Mouse (Mus musculus) kidney, embryonic 15.5 days (tissue): ENCODE results near the gene Agxt2. TPM values are rescaled to one million over a fixed set of nuclear protein-coding genes. Genes with fewer than 3 reads are reported as not detected.
A peak's percentile ranks its signal among the peaks of the same experiment; 100 is the strongest.

Experiments used
- ATAC-seq: fragments of 200-750 bp; cut with Nextera tagmentation; replicated peaks from 2 replicates; pipeline ENCODE4 v1.8.0; 2017; ENCODE audit warnings: moderate TSS enrichment; ENCODE audit not compliant: low FRiP score
- H3K27ac ChIP-seq: fragments of 300-500 bp; sonication (generic); 2 replicates; pipeline ENCODE4 v1.5.1; 2015; ENCODE audit warnings: mild to moderate bottlenecking, inconsistent platforms
- H3K27me3 ChIP-seq: fragments of 300-500 bp; sonication (generic); 2 replicates; pipeline ENCODE4 v1.6.1; 2015; ENCODE audit warnings: inconsistent platforms
- H3K36me3 ChIP-seq: fragments of 300-500 bp; sonication (generic); 2 replicates; pipeline ENCODE4 v1.6.1; 2015; ENCODE audit warnings: inconsistent platforms
- H3K4me1 ChIP-seq: fragments of 300-500 bp; sonication (generic); 2 replicates; pipeline ENCODE4 v1.6.1; 2015; ENCODE audit warnings: inconsistent platforms
- H3K4me2 ChIP-seq: fragments of 300-500 bp; sonication (generic); 2 replicates; pipeline ENCODE4 v1.6.1; 2015; ENCODE audit warnings: moderate library complexity, mild to moderate bottlenecking, inconsistent platforms
- H3K4me3 ChIP-seq: fragments of 300-500 bp; sonication (generic); replicated peaks from 2 replicates; pipeline ENCODE4 v1.5.1; 2015; ENCODE audit warnings: mild to moderate bottlenecking, inconsistent platforms
- H3K9ac ChIP-seq: fragments of 300-500 bp; sonication (generic); 2 replicates; pipeline ENCODE4 v1.6.1; 2015; ENCODE audit warnings: mild to moderate bottlenecking, inconsistent platforms
- H3K9me3 ChIP-seq: fragments of 300-500 bp; sonication (generic); replicated peaks from 2 replicates; pipeline ENCODE4 v1.6.1; 2016; ENCODE audit warnings: inconsistent platforms
- WGBS: fragments of 180-500 bp; shearing (Covaris S2); methylation state at CpG from one replicate; pipeline ENCODE4 v1.1.7; 2015; ENCODE audit warnings: mixed read lengths; 5-methylcytosine and 5-hydroxymethylcytosine counted together
- polyA plus RNA-seq: library from polyadenylated mRNA; unstranded; fragments of >200 nt; fragmentation: Nextera tagmentation; extraction: Ambion mirVana; gene quantifications from 2 replicates; pipeline ENCODE4 v1.2.1, GENCODE M21; 2015

Agxt2 gene
- polyA plus RNA-seq, 1 experiment from 2014 or later, result 2.2 TPM

DNA sequence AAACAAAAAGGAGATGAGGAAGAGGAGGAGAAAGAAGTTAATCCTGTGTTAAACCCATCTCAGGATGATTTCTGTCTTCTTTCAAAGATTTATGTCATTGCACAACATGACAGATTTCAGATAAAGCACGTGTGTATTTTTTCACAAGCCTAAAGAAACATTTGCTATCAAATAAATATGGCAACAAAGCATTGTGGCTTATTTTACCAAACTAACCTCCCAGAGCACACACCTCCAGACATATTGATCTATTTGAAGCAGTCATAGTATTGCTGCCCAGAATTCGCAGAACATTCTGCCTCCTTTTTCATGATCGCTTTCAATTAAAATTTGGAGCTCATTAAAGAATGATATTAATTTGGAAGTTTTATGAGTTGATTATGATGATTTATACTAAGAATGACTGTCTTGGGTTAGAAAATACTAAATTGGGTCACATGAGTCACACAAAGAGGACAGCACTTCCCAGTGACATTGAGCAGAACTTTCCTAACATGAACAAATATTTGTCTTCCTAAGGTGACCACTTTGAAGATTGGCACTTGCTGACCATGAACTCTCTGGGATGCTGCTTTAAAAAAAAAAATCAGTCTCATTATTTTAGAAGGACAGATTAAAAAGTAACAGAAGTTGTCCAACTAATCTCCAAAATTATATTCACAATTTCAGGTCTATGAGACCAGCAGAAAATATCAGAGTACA, 21.6 kb downstream of the Agxt2 start:
- ATAC-seq, result no peak
- Histone ChIP-seq H3K9ac (no peak overlapping the region), H3K36me3 (no peaks in the 10 kb centered on the region), H3K4me3 (no peak overlapping the region), H3K27ac (no peak overlapping the region), H3K27me3 (no peaks in the 10 kb centered on the region), H3K9me3 (no peaks in the 10 kb centered on the region), H3K4me1 (no peaks in the 10 kb centered on the region), H3K4me2 (no peak overlapping the region)
- WGBS, result 88% methylated on average over 3 of the region's 3 CpGs

- ATAC-seq, result no peak
- no peak overlapping the region for H3K27ac ChIP-seq
- no peaks in the 10 kb centered on the region for H3K27me3 ChIP-seq
- no peaks in the 10 kb centered on the region for H3K36me3 ChIP-seq
- H3K9ac ChIP-seq, result no peak overlapping the region
- no peaks in the 10 kb centered on the region for H3K4me1 ChIP-seq
- no peak overlapping the region for H3K4me2 ChIP-seq
- no peaks in the 10 kb centered on the region for H3K9me3 ChIP-seq
- no peak overlapping the region for H3K4me3 ChIP-seq
- 68% methylated on average over 2 of the region's 2 CpGs for whole genome bisulfite sequencing
Observed at GRCm38 (mm10) chr15:10387263-10387662, 28.9 kb downstream of the Agxt2 start.

DNA sequence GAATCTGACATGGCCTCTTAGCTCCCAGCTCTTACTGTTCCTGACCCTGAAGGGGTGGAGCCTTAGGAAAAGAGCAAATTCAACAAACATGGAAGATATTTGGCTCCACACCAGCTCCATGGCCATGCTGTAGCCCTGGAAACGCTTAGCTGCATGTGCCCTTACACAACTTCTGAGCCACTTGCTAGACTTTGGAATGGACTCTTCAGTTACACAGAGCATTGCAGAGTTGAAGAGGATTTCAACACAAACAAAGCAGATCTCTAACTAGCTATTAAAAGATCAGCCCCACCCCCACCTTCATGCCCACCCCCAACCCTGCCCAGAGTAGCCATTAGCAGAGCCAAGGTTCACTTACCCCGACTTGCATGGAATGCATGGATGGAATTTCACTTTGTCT, 41.5 kb downstream of the Agxt2 start:
- no peak overlapping the region for H3K9ac ChIP-seq
- peak; percentile 83 for ATAC-seq
- no peak overlapping the region for H3K4me2 ChIP-seq
- 73% methylated on average over 2 of the region's 2 CpGs for WGBS
- no peak overlapping the region for H3K4me3 ChIP-seq
- no peaks in the 10 kb centered on the region for H3K27me3 ChIP-seq
- H3K36me3 ChIP-seq, result no peaks in the 10 kb centered on the region
- H3K4me1 ChIP-seq, result no peaks in the 10 kb centered on the region
- no peaks in the 10 kb centered on the region for H3K9me3 ChIP-seq
- H3K27ac ChIP-seq, result no peak overlapping the region

DNA sequence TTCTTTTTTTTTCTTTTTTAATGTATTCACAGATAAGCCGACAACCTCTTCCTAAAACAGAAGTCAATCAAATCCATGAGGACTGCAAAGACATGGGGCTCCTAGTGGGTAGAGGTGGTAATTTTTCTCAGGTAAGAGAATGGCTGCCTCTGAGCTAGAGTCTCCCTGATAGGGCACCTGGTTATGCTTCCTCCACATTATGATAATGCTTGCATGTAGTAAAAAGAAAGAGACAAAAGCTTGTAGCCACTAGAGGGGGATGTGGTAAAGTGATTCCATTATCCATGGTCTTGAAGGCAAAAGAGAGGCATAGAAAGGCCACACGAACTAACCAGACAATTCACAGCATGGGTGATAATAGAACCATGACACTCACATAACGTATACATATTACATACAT, 42.1 kb downstream of the Agxt2 start:
- no peak overlapping the region for H3K9ac ChIP-seq
- 65% methylated on average over 3 of the region's 3 CpGs for WGBS
- peak; percentile 77; the same call in 1 of the 2 replicates for ATAC-seq
- no peak overlapping the region for H3K27ac ChIP-seq
- H3K9me3 ChIP-seq, result no peaks in the 10 kb centered on the region
- H3K4me3 ChIP-seq, result no peak overlapping the region
- H3K27me3 ChIP-seq, result no peaks in the 10 kb centered on the region
- no peaks in the 10 kb centered on the region for H3K4me1 ChIP-seq
- no peak overlapping the region for H3K4me2 ChIP-seq
- H3K36me3 ChIP-seq, result no peaks in the 10 kb centered on the region

DNA sequence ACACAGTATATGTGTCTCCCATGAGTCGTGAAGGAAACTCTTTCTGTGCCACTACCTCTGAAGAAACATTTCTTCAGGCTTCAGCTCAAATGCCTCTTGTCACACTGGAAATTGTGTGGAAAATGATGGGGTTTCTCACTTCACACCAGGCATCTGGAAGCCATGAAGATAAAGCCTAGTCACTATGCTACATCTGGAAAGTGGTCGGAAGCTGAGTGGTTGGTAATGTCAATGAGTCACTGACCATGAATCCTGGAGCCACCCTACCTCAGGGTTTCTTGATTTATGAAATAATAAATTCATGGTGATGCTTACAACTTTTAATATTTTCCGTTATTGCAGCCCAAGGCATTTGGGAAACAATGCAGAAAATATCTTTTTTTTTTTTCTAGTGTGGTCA, 51.5 kb downstream of the Agxt2 start:
- H3K4me1 ChIP-seq, result no peaks in the 10 kb centered on the region
- H3K27ac ChIP-seq, result no peak overlapping the region
- H3K9ac ChIP-seq, result no peak overlapping the region
- H3K4me3 ChIP-seq, result no peak overlapping the region
- H3K36me3 ChIP-seq, result no peaks in the 10 kb centered on the region
- ATAC-seq, result no peak
- H3K27me3 ChIP-seq, result no peaks in the 10 kb centered on the region
- H3K9me3 ChIP-seq, result no peaks in the 10 kb centered on the region
- no peak overlapping the region for H3K4me2 ChIP-seq
- 88% methylated on average over 3 of the region's 3 CpGs for WGBS

DNA sequence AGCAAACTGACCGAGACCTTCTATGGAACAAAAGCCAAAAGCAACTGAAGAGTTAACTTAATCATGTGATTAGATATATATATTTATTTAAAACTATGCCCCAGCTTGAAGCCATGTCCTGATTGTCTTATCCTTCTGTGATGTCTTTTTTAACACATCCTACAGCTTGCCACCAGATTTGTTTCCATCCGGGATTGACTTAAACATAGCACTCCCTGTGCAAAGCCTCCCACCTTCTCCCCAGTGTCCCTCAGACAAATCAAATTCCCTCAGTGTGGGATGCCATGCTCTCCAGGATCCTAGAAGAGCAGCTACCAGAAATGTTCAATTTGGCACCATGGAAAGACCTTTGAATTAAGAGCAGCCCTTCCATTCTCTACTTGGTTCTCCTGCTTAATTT, 52.5 kb downstream of the Agxt2 start:
- ATAC-seq, result no peak
- Histone ChIP-seq H3K36me3 (no peaks in the 10 kb centered on the region), H3K27ac (no peak overlapping the region), H3K4me3 (no peak overlapping the region), H3K4me1 (no peaks in the 10 kb centered on the region), H3K9me3 (no peaks in the 10 kb centered on the region), H3K4me2 (no peak overlapping the region), H3K9ac (no peak overlapping the region), H3K27me3 (no peaks in the 10 kb centered on the region)
- 90% methylated on average over 2 of the region's 2 CpGs for WGBS

DNA sequence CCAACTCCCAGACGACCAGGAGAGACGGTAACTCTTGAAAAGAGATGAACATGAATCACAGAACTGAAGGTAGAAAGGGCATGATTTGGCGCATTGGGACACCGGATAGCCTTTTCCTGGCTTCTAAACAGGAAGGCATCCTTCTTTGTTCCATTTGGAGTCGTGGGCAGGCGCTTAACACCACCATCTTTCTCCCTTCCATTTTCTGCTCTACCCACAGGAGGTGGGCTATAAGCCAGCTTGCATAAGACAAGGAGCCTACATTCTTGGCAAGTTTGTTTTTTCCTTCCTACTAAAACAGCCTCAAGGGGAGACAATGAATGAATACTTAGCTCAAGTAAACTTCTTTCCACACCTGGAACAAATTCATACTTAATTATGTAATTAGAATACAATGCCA, 55.3 kb downstream of the Agxt2 start:
- no peaks in the 10 kb centered on the region for H3K27me3 ChIP-seq
- no peak overlapping the region for H3K27ac ChIP-seq
- no peaks in the 10 kb centered on the region for H3K36me3 ChIP-seq
- 84% methylated on average over 6 of the region's 6 CpGs for WGBS
- H3K4me3 ChIP-seq, result no peak overlapping the region
- H3K4me2 ChIP-seq, result no peak overlapping the region
- H3K4me1 ChIP-seq, result no peaks in the 10 kb centered on the region
- no peaks in the 10 kb centered on the region for H3K9me3 ChIP-seq
- ATAC-seq, result no peak
- H3K9ac ChIP-seq, result no peak overlapping the region

DNA sequence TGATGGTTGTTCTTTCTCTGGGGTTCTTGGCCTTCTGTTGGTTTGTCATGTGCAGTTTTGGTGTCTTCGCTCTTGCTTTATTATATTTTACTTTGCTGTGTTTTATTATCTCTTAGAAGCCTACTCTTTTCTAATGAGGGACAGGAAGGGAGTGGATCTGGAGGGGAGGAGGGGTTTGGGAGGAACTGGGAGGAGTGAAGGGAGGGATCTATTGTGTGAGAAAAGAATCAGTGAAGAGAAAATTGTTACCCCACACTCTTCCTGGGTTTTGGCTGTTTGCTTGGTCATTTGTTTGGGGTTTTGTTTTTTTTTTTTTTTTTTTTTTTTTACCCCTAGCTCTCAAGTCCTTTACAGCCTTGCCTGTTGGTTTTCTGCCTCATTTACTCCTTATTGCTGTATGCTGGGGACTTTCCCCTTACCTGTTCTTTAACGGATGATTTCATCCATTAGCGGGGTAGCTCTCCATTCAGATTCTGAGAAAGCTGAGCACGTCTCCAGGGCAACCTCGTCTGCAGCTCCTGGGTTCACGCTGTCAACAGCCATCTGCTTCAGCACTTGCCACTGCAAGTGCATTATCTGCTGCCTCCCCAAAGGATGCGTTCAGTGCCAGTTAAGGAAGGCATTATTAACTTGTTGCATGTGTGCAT, 62.9 kb downstream of the Agxt2 start:
- Histone ChIP-seq H3K9me3 (no peaks in the 10 kb centered on the region), H3K4me3 (no peak overlapping the region), H3K4me2 (no peak overlapping the region), H3K27ac (no peak overlapping the region), H3K27me3 (no peaks in the 10 kb centered on the region), H3K9ac (no peak overlapping the region), H3K36me3 (no peaks in the 10 kb centered on the region), H3K4me1 (peaks cover 12% of the 10 kb centered on the region)
- WGBS, result 27% methylated on average over 7 of the region's 7 CpGs
- peak; percentile 81 for ATAC-seq

DNA sequence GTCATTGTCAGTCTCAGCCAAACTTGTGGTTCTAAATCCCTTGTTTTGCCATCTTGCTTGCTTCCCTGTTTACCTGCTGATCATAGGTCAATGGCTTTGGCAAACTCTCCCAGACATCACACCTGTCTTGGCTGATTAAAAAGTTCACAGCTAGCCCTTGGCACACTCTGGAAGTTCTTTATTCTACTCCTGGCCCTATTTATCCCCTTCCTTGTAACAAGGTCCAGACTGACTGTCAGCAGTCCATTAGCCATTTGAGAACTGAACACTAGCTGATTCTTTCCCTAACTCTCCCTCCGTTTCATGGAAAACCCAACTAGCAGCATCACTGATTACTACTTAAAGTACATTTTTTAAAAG, 63.4 kb downstream of the Agxt2 start:
- Histone ChIP-seq H3K36me3 (no peaks in the 10 kb centered on the region), H3K9me3 (no peaks in the 10 kb centered on the region), H3K27ac (no peak overlapping the region), H3K9ac (no peak overlapping the region), H3K4me2 (no peak overlapping the region), H3K4me3 (no peak overlapping the region), H3K27me3 (no peaks in the 10 kb centered on the region), H3K4me1 (peaks cover 12% of the 10 kb centered on the region)
- peak; percentile 19; the same call in 1 of the 2 replicates for ATAC-seq
- 67% methylated on average over 1 of the region's 1 CpGs for WGBS

DNA sequence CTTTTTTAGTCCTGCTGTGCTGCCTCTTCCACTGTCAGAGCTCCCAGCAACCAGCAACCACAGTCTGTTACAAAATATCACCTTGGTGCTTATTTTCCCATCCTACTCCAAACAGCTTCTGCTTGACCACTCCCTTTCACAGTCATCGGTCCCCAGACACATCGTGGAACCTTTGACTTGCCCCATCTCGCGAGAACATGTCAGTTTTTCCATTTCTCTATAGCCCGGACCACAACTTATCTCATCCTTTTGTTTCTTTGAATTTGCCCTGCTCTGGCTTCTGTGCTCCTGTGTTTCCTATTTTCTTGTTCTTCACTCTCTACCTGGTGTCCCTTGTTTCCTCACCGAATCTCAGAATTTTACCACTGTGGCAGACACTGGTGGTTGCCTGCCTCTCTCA, 67.8 kb downstream of the Agxt2 start:
- Histone ChIP-seq H3K36me3 (no peaks in the 10 kb centered on the region), H3K4me1 (peaks cover 7% of the 10 kb centered on the region), H3K9me3 (no peaks in the 10 kb centered on the region), H3K27me3 (no peaks in the 10 kb centered on the region), H3K4me3 (no peak overlapping the region), H3K4me2 (no peak overlapping the region), H3K9ac (no peak overlapping the region), H3K27ac (no peak overlapping the region)
- 96% methylated on average over 6 of the region's 6 CpGs for WGBS
- no peak for ATAC-seq

DNA sequence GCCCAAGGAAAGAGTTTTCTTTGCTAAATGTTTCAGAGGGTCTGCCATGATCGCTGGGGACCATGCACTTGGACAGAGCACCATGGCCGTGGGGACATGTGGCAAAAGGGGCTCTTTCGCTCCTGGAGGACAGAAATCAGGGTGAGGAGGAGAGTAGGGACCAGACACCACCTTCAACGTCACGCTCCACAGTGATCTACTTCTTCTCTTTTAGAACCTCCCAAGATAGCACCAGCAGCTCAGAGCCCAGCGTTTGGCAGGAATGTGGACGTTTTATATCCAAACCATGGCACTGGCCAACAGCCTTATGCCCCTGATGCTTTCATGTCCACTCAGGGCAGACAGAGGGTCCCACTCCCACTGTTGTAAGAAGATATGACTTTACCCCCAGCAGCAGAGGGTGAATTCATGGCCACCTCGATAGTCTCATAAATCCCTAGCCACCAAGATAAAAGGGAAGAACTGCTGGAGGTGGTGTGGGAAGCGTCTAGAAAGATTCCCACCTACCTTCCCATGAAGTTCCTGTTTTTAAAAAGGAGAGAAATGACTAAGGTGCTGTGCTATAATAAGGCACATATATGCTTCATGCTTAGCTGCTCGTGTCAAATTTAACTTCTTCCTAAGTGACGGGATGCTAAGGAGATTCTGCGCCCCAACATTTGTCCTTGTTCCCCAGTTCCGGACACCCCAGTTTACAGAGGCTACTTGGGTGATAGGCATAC, 68.4 kb downstream of the Agxt2 start:
- Histone ChIP-seq H3K9me3 (no peaks in the 10 kb centered on the region), H3K27ac (no peak overlapping the region), H3K4me2 (no peak overlapping the region), H3K9ac (no peak overlapping the region), H3K4me3 (no peak overlapping the region), H3K36me3 (no peaks in the 10 kb centered on the region), H3K27me3 (no peaks in the 10 kb centered on the region), H3K4me1 (peaks cover 4% of the 10 kb centered on the region)
- 88% methylated on average over 13 of the region's 13 CpGs for WGBS
- ATAC-seq, result no peak

DNA sequence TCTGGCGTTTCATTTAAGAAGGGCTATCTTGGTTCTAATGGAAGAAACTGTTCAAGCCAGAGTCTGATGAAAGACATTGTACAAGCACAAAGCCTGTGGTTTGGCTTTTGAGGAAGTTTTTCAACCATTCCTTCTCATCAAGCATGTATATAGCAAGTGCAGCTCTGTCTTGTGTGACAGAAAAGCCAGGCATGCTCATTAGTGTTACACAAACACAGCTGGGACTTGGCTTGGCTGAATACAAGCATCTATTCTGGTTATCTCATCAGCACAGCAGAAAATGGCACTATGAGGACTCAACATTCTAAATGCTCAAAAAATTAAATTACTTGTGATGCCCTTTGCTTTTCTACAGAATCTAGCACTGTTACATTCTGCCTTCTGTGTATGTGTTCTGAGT, 78.6 kb downstream of the Agxt2 start:
- Histone ChIP-seq H3K27ac (no peak overlapping the region), H3K4me2 (no peak overlapping the region), H3K9ac (no peak overlapping the region), H3K27me3 (no peaks in the 10 kb centered on the region), H3K4me1 (no peaks in the 10 kb centered on the region), H3K4me3 (no peak overlapping the region), H3K9me3 (no peaks in the 10 kb centered on the region), H3K36me3 (peaks cover 12% of the 10 kb centered on the region; the same call in 1 of the 2 replicates)
- ATAC-seq, result no peak
- 95% methylated on average over 1 of the region's 1 CpGs for WGBS
